Mouse (Mus musculus) ES-E14 (cell line): ENCODE data around the gene Kdm8.

ENCODE experiments used
- CHD2 ChIP-seq: IDR thresholded peaks from 2 replicates; pipeline ENCODE4 v1.6.1; 2014; ENCODE audit warnings: mild to moderate bottlenecking, low read depth, low read length, inconsistent platforms
- HCFC1 ChIP-seq: IDR thresholded peaks from 2 replicates; pipeline ENCODE4 v1.6.1; 2012; ENCODE audit warnings: low read length, inconsistent platforms, borderline replicate concordance; ENCODE audit not compliant: insufficient read depth
- MAFK ChIP-seq: IDR thresholded peaks from 2 replicates; pipeline ENCODE4 v1.6.1; 2014; ENCODE audit warnings: mild to moderate bottlenecking, low read depth, low read length, inconsistent platforms; ENCODE audit not compliant: insufficient read depth
- ZC3H11A ChIP-seq: IDR thresholded peaks from 2 replicates; pipeline ENCODE4 v1.6.1; 2012; ENCODE audit warnings: low read depth, mild to moderate bottlenecking, inconsistent platforms, low read length, borderline replicate concordance
- ZNF384 ChIP-seq: IDR thresholded peaks from 2 replicates; pipeline ENCODE4 v1.6.1; 2012; ENCODE audit warnings: low read depth, low read length, inconsistent platforms

- no peak for TF ChIP-seq ZNF384
- TF ChIP-seq ZC3H11A = no peak
- TF ChIP-seq CHD2 = no peak
- TF ChIP-seq HCFC1 = no peak
- TF ChIP-seq MAFK = no peak
Observed at GRCm38 (mm10) chr7:125505568-125505967, 61.1 kb downstream of the Kdm8 start.
